Mouse (Mus musculus): ENCODE measurements around the gene Ephx1. TPM values are rescaled to one million over a fixed set of nuclear protein-coding genes. Genes with fewer than 3 reads are reported as not detected.
"Not testable (repeated sequence)": the region's sequence is repeated elsewhere in the genome, so short reads cannot be mapped to it uniquely, and the experiment has no call there.

Gene Ephx1
- polyA plus RNA-seq, 1 experiment from 2014 or later = 30.0 TPM

GRCm38 (mm10) chr1:180986701-180987100 is 34.0 kb downstream of the Ephx1 start:
- Histone ChIP-seq H3K36me3 (ENCODE audit: control insufficient read depth, insufficient read depth, low read length) (no peaks in the 10 kb centered on the region), H3K27ac (replicated peaks) (no peak overlapping the region), H3K4me3 (ENCODE audit: low read depth, low read length) (no peak overlapping the region), H3K9me3 (ENCODE audit: control insufficient read depth, low read length) (no peaks in the 10 kb centered on the region), H3K9ac (ENCODE audit: low read length) (no peak overlapping the region), H3K27me3 (ENCODE audit: control insufficient read depth, insufficient read depth, low read length) (no peaks in the 10 kb centered on the region), H3K4me2 (replicated peaks; ENCODE audit: low read depth) (no peak overlapping the region), H3K4me1 (replicated peaks; ENCODE audit: control insufficient read depth, insufficient read depth) (no peaks in the 10 kb centered on the region)
- DNase-seq (ENCODE audit: low spot score) (no peak), ATAC-seq (ENCODE audit: low FRiP score, low TSS enrichment) (no peak)
- TF ChIP-seq CTCF (IDR thresholded peaks at IDR 0.05; ENCODE audit: low read depth) = peak; percentile 30
- no peak for TF ChIP-seq EP300 (optimal IDR thresholded peaks at IDR 0.05)
- WGBS = 93% methylated on average over 8 of the region's 8 CpGs

GRCm38 (mm10) chr1:180981298-180982046 is 39.2 kb downstream of the Ephx1 start:
- not testable (repeated sequence) for H3K4me1 ChIP-seq (replicated peaks; ENCODE audit: control insufficient read depth, insufficient read depth); H3K4me2 ChIP-seq (replicated peaks; ENCODE audit: low read depth); H3K9me3 ChIP-seq (ENCODE audit: control insufficient read depth, low read length); H3K9ac ChIP-seq (ENCODE audit: low read length); H3K36me3 ChIP-seq (ENCODE audit: control insufficient read depth, insufficient read depth, low read length); H3K27ac ChIP-seq (replicated peaks); H3K4me3 ChIP-seq (ENCODE audit: low read depth, low read length); H3K27me3 ChIP-seq (ENCODE audit: control insufficient read depth, insufficient read depth, low read length)
- ATAC-seq (ENCODE audit: low FRiP score, low TSS enrichment) (peak; percentile 94), DNase-seq (ENCODE audit: low spot score) (peak; percentile 63)
- 65% methylated on average over 7 of the region's 7 CpGs for WGBS

- WGBS = 65% methylated on average over 2 of the region's 2 CpGs
- no peak overlapping the region for H3K27ac ChIP-seq (replicated peaks)
- H3K9ac ChIP-seq (ENCODE audit: low read length) = no peak overlapping the region
- H3K4me2 ChIP-seq (replicated peaks; ENCODE audit: low read depth) = no peak overlapping the region
- H3K27me3 ChIP-seq (ENCODE audit: control insufficient read depth, insufficient read depth, low read length) = no peaks in the 10 kb centered on the region
- ATAC-seq (ENCODE audit: low FRiP score, low TSS enrichment) (no peak), DNase-seq (ENCODE audit: low spot score) (no peak)
- H3K4me3 ChIP-seq (ENCODE audit: low read depth, low read length) = no peak overlapping the region
- peaks cover 2% of the 10 kb centered on the region for H3K36me3 ChIP-seq (ENCODE audit: control insufficient read depth, insufficient read depth, low read length)
- TF ChIP-seq EP300 (optimal IDR thresholded peaks at IDR 0.05) = no peak
- TF ChIP-seq CTCF (IDR thresholded peaks at IDR 0.05; ENCODE audit: low read depth) = peak; percentile 63
- H3K4me1 ChIP-seq (replicated peaks; ENCODE audit: control insufficient read depth, insufficient read depth) = no peaks in the 10 kb centered on the region
- no peaks in the 10 kb centered on the region for H3K9me3 ChIP-seq (ENCODE audit: control insufficient read depth, low read length)
These were observed 40.2 kb downstream of the Ephx1 start for GRCm38 (mm10) chr1:180980464-180980863.

DNA sequence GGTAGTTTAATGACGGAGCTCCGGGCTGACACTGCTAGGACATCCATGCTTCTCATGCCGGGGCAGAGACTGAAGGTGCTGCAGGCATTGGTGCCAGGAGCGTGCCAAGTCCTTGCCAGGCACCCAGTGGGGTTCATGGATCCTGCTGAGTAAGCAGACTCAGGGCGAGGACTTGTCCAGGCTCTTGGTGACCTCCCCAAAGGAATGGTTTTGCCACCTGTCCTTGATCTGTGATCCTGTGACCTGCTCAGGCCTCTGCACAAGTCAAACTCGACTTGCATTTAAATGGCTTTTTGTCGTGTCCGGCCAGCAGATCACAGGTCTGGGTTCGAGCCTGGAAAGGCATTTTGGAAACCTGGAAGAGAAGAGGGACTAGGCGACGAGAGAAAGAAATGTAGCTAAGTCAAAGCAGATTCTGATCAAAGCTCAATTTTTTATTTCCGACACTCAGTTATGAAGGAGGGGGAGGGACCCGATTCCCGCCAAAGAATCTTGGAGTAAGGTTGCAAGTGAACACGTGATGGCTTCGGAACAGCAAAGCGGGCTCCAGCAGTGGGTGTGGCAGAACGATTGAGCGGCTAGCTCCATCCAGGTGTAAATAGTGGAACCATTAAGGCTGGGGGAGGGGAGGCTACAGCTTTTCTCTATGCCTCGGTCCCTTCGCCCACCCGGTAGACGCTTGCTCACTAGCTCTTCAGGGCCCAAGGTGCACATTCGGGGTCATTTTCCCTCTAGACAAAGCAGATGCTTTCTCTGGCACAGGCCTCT is 41.0 kb downstream of the Ephx1 start:
- DNase-seq (ENCODE audit: low spot score) (no peak), ATAC-seq (ENCODE audit: low FRiP score, low TSS enrichment) (no peak)
- H3K4me1 ChIP-seq (replicated peaks; ENCODE audit: control insufficient read depth, insufficient read depth) = no peaks in the 10 kb centered on the region
- no peak overlapping the region for H3K9ac ChIP-seq (ENCODE audit: low read length)
- no peak overlapping the region for H3K4me2 ChIP-seq (replicated peaks; ENCODE audit: low read depth)
- WGBS = 73% methylated on average over 22 of the region's 24 CpGs
- H3K4me3 ChIP-seq (ENCODE audit: low read depth, low read length) = no peak overlapping the region
- H3K27me3 ChIP-seq (ENCODE audit: control insufficient read depth, insufficient read depth, low read length) = no peaks in the 10 kb centered on the region
- no peak overlapping the region for H3K27ac ChIP-seq (replicated peaks)
- TF ChIP-seq CTCF (IDR thresholded peaks at IDR 0.05; ENCODE audit: low read depth) (no peak), EP300 (optimal IDR thresholded peaks at IDR 0.05) (no peak)
- peaks cover 6% of the 10 kb centered on the region for H3K36me3 ChIP-seq (ENCODE audit: control insufficient read depth, insufficient read depth, low read length)
- no peaks in the 10 kb centered on the region for H3K9me3 ChIP-seq (ENCODE audit: control insufficient read depth, low read length)

- H3K4me2 ChIP-seq (replicated peaks; ENCODE audit: low read depth) = no peak overlapping the region
- ATAC-seq (ENCODE audit: low FRiP score, low TSS enrichment) = no peak
- no peaks in the 10 kb centered on the region for H3K4me1 ChIP-seq (replicated peaks; ENCODE audit: control insufficient read depth, insufficient read depth)
- TF ChIP-seq CTCF (IDR thresholded peaks at IDR 0.05; ENCODE audit: low read depth) (peak; percentile 90), EP300 (optimal IDR thresholded peaks at IDR 0.05) (no peak)
- H3K9me3 ChIP-seq (ENCODE audit: control insufficient read depth, low read length) = no peaks in the 10 kb centered on the region
- H3K9ac ChIP-seq (ENCODE audit: low read length) = no peak overlapping the region
- H3K36me3 ChIP-seq (ENCODE audit: control insufficient read depth, insufficient read depth, low read length) = peaks cover 19% of the 10 kb centered on the region
- H3K27ac ChIP-seq (replicated peaks) = no peak overlapping the region
- 60% methylated on average over 3 of the region's 4 CpGs for WGBS
- no peak overlapping the region for H3K4me3 ChIP-seq (ENCODE audit: low read depth, low read length)
- peak; percentile 68 for DNase-seq (ENCODE audit: low spot score)
- H3K27me3 ChIP-seq (ENCODE audit: control insufficient read depth, insufficient read depth, low read length) = no peaks in the 10 kb centered on the region
These were observed 44.5 kb downstream of the Ephx1 start for GRCm38 (mm10) chr1:180976110-180976679.
